Mouse (Mus musculus): ENCODE results near the gene Sgca. TPM values are rescaled to one million over a fixed set of nuclear protein-coding genes. Genes with fewer than 3 reads are reported as not detected.
A peak's percentile ranks its signal among the peaks of the same experiment; 100 is the strongest.

Gene Sgca
- polyA plus RNA-seq, 1 experiment: 54.4 TPM

- H3K4me1 ChIP-seq (ENCODE audit: control insufficient read depth, insufficient read depth, low read length): peaks cover 4% of the 10 kb centered on the region
- TF ChIP-seq POLR2A (IDR thresholded peaks at IDR 0.05; ENCODE audit: borderline replicate concordance, extremely low read depth, low read depth, low read length): no peak
- 54% methylated on average over 6 of the region's 6 CpGs for WGBS
- peak; percentile 23 for DNase-seq
- H3K4me3 ChIP-seq (replicated peaks; ENCODE audit: extremely low read depth, low read depth, low read length): no peak overlapping the region
Observed at GRCm38 (mm10) chr11:94913302-94914090, 62.6 kb downstream of the Sgca start.

Other genes starting within 250 kb of the Sgca start
- gene Cdc34b, start 234.5 kb downstream of the Sgca start, polyA plus RNA-seq (2012; rRNA removed): 0.15 TPM in 2 replicates
- gene Tmem92, start 193.6 kb downstream of the Sgca start, polyA plus RNA-seq (2012; rRNA removed): not detected in 2 replicates
- 108 and 115 TPM in 2 replicates for gene Col1a1, start 40.1 kb downstream of the Sgca start, polyA plus RNA-seq (2012; rRNA removed)
- not detected in 2 replicates for gene Hils1, start 8.7 kb downstream of the Sgca start, polyA plus RNA-seq (2012; rRNA removed)
- 58.7 and 67.7 TPM in 2 replicates for gene Ppp1r9b, start 14.7 kb upstream of the Sgca start, polyA plus RNA-seq (2012; rRNA removed)
- gene Samd14, start 33.6 kb upstream of the Sgca start, polyA plus RNA-seq (2012; rRNA removed): 5.9 and 7.0 TPM in 2 replicates
- 53.0 and 67.3 TPM in 2 replicates for gene Pdk2, start 65.0 kb upstream of the Sgca start, polyA plus RNA-seq (2012; rRNA removed)
- 181 and 187 TPM in 2 replicates for gene Itga3, start 100.5 kb upstream of the Sgca start, polyA plus RNA-seq (2012; rRNA removed)
- 0.05 and 2.0 TPM in 2 replicates for gene Dlx3, start 143.8 kb upstream of the Sgca start, polyA plus RNA-seq (2012; rRNA removed)
- gene Dlx4, start 169.9 kb upstream of the Sgca start, polyA plus RNA-seq (2012; rRNA removed): 0.20 and 0.50 TPM in 2 replicates

Measured in lung, adult 2 months (tissue).